Mouse (Mus musculus) limb, embryonic 14.5 days (tissue): Measurements from ENCODE around the gene Gm45062. TPM values are rescaled to one million over a fixed set of nuclear protein-coding genes. Genes with fewer than 3 reads are reported as not detected.

Experiments
- ATAC-seq: fragments of 200-750 bp; cut with Nextera tagmentation; 2 replicates; pipeline ENCODE4 v1.8.0; 2017; ENCODE audit warnings: low read depth, moderate number of reproducible peaks, moderate TSS enrichment; ENCODE audit not compliant: low FRiP score
- DNase-seq: peaks from one replicate; pipeline ENCODE4 v3.0.0-alpha.2; 2015; ENCODE audit warnings: low spot score
- H3K27ac ChIP-seq: fragments of 300-500 bp; sonication (generic); replicated peaks from 2 replicates; pipeline ENCODE4 v1.5.1; 2014; ENCODE audit warnings: low read depth, mild to moderate bottlenecking, low read length, moderate library complexity, mixed read lengths
- H3K27me3 ChIP-seq: fragments of 300-500 bp; sonication (generic); 2 replicates; pipeline ENCODE4 v1.6.1; 2014; ENCODE audit warnings: low read length, mixed read lengths; ENCODE audit not compliant: control insufficient read depth, insufficient read depth
- H3K36me3 ChIP-seq: fragments of 300-500 bp; sonication (generic); 2 replicates; pipeline ENCODE4 v1.6.1; 2014; ENCODE audit warnings: mild to moderate bottlenecking, low read length, moderate library complexity, mixed read lengths; ENCODE audit not compliant: control insufficient read depth, insufficient read depth
- H3K4me1 ChIP-seq: fragments of 300-500 bp; sonication (generic); 2 replicates; pipeline ENCODE4 v1.6.1; 2014; ENCODE audit warnings: antibody characterized with exemption, low read length, mixed read lengths; ENCODE audit not compliant: control insufficient read depth, insufficient read depth
- H3K4me2 ChIP-seq: fragments of 300-500 bp; sonication (generic); replicated peaks from 2 replicates; pipeline ENCODE4 v1.6.1; 2014; ENCODE audit warnings: low read depth, mild to moderate bottlenecking, low read length, moderate library complexity; ENCODE audit not compliant: severe bottlenecking
- H3K4me3 ChIP-seq: fragments of 300-500 bp; sonication (generic); replicated peaks from 2 replicates; pipeline ENCODE4 v1.5.1; 2014; ENCODE audit warnings: low read length
- H3K9ac ChIP-seq: fragments of 300-500 bp; sonication (generic); 2 replicates; pipeline ENCODE4 v1.6.1; 2014; ENCODE audit warnings: mild to moderate bottlenecking, low read depth, low read length, moderate library complexity; ENCODE audit not compliant: severe bottlenecking
- H3K9me3 ChIP-seq: fragments of 300-500 bp; sonication (generic); 2 replicates; pipeline ENCODE4 v1.6.1; 2016; ENCODE audit warnings: low read length; ENCODE audit not compliant: control insufficient read depth
- POLR2A ChIP-seq: fragments of 200-500 bp; IDR thresholded peaks from 2 replicates; pipeline ENCODE4 v1.8.0; 2012; ENCODE audit warnings: inconsistent platforms, mild to moderate bottlenecking, moderate library complexity, borderline replicate concordance; ENCODE audit not compliant: insufficient read depth, insufficient read length; ENCODE audit errors: extremely low read depth
- WGBS: fragments of 180-500 bp; shearing (Covaris S2); extraction: QIAGEN DNeasy Blood & Tissue Kit; methylation state at CpG from one replicate; pipeline ENCODE4 v1.1.7; 2014; 5-methylcytosine and 5-hydroxymethylcytosine counted together
- polyA plus RNA-seq, 2 experiments: library from polyadenylated mRNA; depleted of rRNA in 1 of 2; stranded (reverse) in 1 of 2; unstranded in 1 of 2; fragments of >200 nt; fragmentation: Nextera tagmentation in 1 of 2; extraction: Ambion mirVana in 1 of 2; gene quantifications; 2 replicates each; pipeline versions ENCODE4 v1.2.1 to v1.2.3; 2012 to 2014

Gm45062 gene
- polyA plus RNA-seq, 2 experiments = 8.7 to 14.7 TPM

GRCm38 (mm10) chr6:8487044-8487853, 228.0 kb downstream of the Gm45062 start:
- ATAC-seq (no peak), DNase-seq (no peak)
- 0 out of 2 replicates have a peak, but pooled peaks cover 5% of the 10 kb centered on the region for H3K4me1 ChIP-seq
- no peak for TF ChIP-seq POLR2A
- H3K4me3 ChIP-seq = no peak overlapping the region
- H3K36me3 ChIP-seq = no peaks in the 10 kb centered on the region
- no peaks in the 10 kb centered on the region for H3K9me3 ChIP-seq
- no peak overlapping the region for H3K27ac ChIP-seq
- no peak overlapping the region for H3K9ac ChIP-seq
- H3K4me2 ChIP-seq = no peak overlapping the region
- no peaks in the 10 kb centered on the region for H3K27me3 ChIP-seq
- 49% methylated on average over 20 of the region's 20 CpGs for WGBS

GRCm38 (mm10) chr6:8488249-8488648, 229.0 kb downstream of the Gm45062 start:
- Histone ChIP-seq H3K4me3 (no peak overlapping the region), H3K4me1 (0 out of 2 replicates have a peak, but pooled peaks cover 5% of the 10 kb centered on the region), H3K9ac (no peak overlapping the region), H3K36me3 (no peaks in the 10 kb centered on the region), H3K27ac (no peak overlapping the region), H3K9me3 (no peaks in the 10 kb centered on the region), H3K4me2 (no peak overlapping the region), H3K27me3 (no peaks in the 10 kb centered on the region)
- TF ChIP-seq POLR2A = no peak
- no peak for DNase-seq
- 62% methylated on average over 5 of the region's 5 CpGs for WGBS
- no peak for ATAC-seq

GRCm38 (mm10) chr6:8489266-8489665, 230.0 kb downstream of the Gm45062 start:
- H3K4me3 ChIP-seq = no peak overlapping the region
- 81% methylated on average over 7 of the region's 7 CpGs for WGBS
- H3K9me3 ChIP-seq = no peaks in the 10 kb centered on the region
- H3K4me2 ChIP-seq = no peak overlapping the region
- H3K36me3 ChIP-seq = no peaks in the 10 kb centered on the region
- H3K27me3 ChIP-seq = no peaks in the 10 kb centered on the region
- DNase-seq = no peak
- no peak for ATAC-seq
- H3K9ac ChIP-seq = no peak overlapping the region
- 0 out of 2 replicates have a peak, but pooled peaks cover 5% of the 10 kb centered on the region for H3K4me1 ChIP-seq
- TF ChIP-seq POLR2A = no peak
- H3K27ac ChIP-seq = no peak overlapping the region

GRCm38 (mm10) chr6:8489938-8490585, 230.8 kb downstream of the Gm45062 start:
- Histone ChIP-seq H3K9me3 (no peaks in the 10 kb centered on the region), H3K27me3 (no peaks in the 10 kb centered on the region), H3K9ac (no peak overlapping the region), H3K27ac (no peak overlapping the region), H3K36me3 (no peaks in the 10 kb centered on the region), H3K4me2 (no peak overlapping the region), H3K4me1 (0 out of 2 replicates have a peak, but pooled peaks cover 5% of the 10 kb centered on the region), H3K4me3 (no peak overlapping the region)
- TF ChIP-seq POLR2A = no peak
- DNase-seq = no peak
- WGBS = 86% methylated on average over 1 of the region's 1 CpGs
- no peak for ATAC-seq

- 93% methylated on average over 3 of the region's 3 CpGs for WGBS
- Histone ChIP-seq H3K9me3 (no peaks in the 10 kb centered on the region), H3K4me1 (0 out of 2 replicates have a peak, but pooled peaks cover 7% of the 10 kb centered on the region), H3K9ac (no peak overlapping the region), H3K27me3 (no peaks in the 10 kb centered on the region), H3K4me3 (no peak overlapping the region), H3K36me3 (no peaks in the 10 kb centered on the region), H3K4me2 (no peak overlapping the region), H3K27ac (no peak overlapping the region)
- ATAC-seq = no peak
- TF ChIP-seq POLR2A = no peak
- no peak for DNase-seq
Measured at GRCm38 (mm10) chr6:8492248-8492647, 233.0 kb downstream of the Gm45062 start.
